Mouse (Mus musculus): ENCODE measurements around the gene Papln.

- no peak for TF ChIP-seq POLR2A (IDR thresholded peaks at IDR 0.05; ENCODE audit: borderline replicate concordance, extremely low read depth, low read depth, low read length)
- no peak for TF ChIP-seq CTCF (IDR thresholded peaks at IDR 0.05; ENCODE audit: insufficient read depth, low read length)
Measured at GRCm38 (mm10) chr12:83734047-83734446, 29.4 kb upstream of the Papln start.
